Mouse (Mus musculus) ES-Bruce4 (cell line): ENCODE measurements around the gene Oas1h.

Source experiments
- CTCF ChIP-seq: IDR thresholded peaks from one replicate; pipeline ENCODE4 v1.8.1; 2011; ENCODE audit warnings: low read depth, low read length
- EP300 ChIP-seq: IDR thresholded peaks from 2 replicates; pipeline ENCODE4 v1.6.1; 2011; ENCODE audit warnings: low read depth, low read length; ENCODE audit not compliant: insufficient read depth
- POLR2A ChIP-seq: IDR thresholded peaks from one replicate; pipeline ENCODE4 v1.8.1; 2011; ENCODE audit warnings: low read length; ENCODE audit not compliant: insufficient read depth

- TF ChIP-seq EP300 (no peak), POLR2A (no peak), CTCF (no peak)
These were observed 9.6 kb downstream of the Oas1h start for GRCm38 (mm10) chr5:120870782-120871181.
